Mouse (Mus musculus) layer of hippocampus, adult 2 months (tissue): ENCODE measurements at regions not wholly inside any gene's neighbourhood (a gene's known extent, or its start where the extent isn't known, plus 50 kb on each side); places are given as distances from the start of the nearest gene placed in this dataset.
A peak's percentile ranks its signal among the peaks of the same experiment; 100 is the strongest.
"Not testable (repeated sequence)": the region's sequence is repeated elsewhere in the genome, so short reads cannot be mapped to it uniquely, and the experiment has no call there.

Experiments used
- DNase-seq, 2 experiments: peaks; one replicate each; pipeline ENCODE4 v3.0.0; 2022; ENCODE audit warnings: low spot score in 2 of 2
- H3K27ac ChIP-seq: fragments of 200-600 bp; 2 replicates; pipeline ENCODE4 v1.8.1; 2022
- H3K4me3 ChIP-seq: fragments of 200-600 bp; 2 replicates; pipeline ENCODE4 v1.8.1; 2022; ENCODE audit warnings: mild to moderate bottlenecking
- CTCF ChIP-seq: fragments of 200-600 bp; conservative IDR thresholded peaks from 2 replicates; pipeline ENCODE4 v1.8.1; 2022; ENCODE audit warnings: antibody characterized with exemption, mild to moderate bottlenecking, moderate library complexity

- no peak for DNase-seq
- TF ChIP-seq CTCF, result no peak
- Histone ChIP-seq H3K4me3 (no peak overlapping the region), H3K27ac (no peak overlapping the region)
These were observed 201.8 kb upstream of the Rarb start for GRCm38 (mm10) chr14:17020603-17021356.

- no peak for DNase-seq
- no peak overlapping the region for H3K27ac ChIP-seq
- TF ChIP-seq CTCF, result no peak
- no peak overlapping the region for H3K4me3 ChIP-seq
These were observed 194.0 kb upstream of the Rarb start for GRCm38 (mm10) chr14:17012931-17013330.

- no peak for TF ChIP-seq CTCF
- Histone ChIP-seq H3K4me3 (no peak overlapping the region), H3K27ac (no peak overlapping the region)
- DNase-seq, result no peak
These were observed 193.2 kb upstream of the Rarb start for GRCm38 (mm10) chr14:17012200-17012599.

- Histone ChIP-seq H3K4me3 (no peak overlapping the region), H3K27ac (no peak overlapping the region)
- no peak for TF ChIP-seq CTCF
- DNase-seq, result peak in 1 of 2 experiments; percentile 1
These were observed 186.4 kb upstream of the Rarb start for GRCm38 (mm10) chr14:17005194-17006018.

GRCm38 (mm10) chr14:17004714-17005113 is 185.8 kb upstream of the Rarb start:
- TF ChIP-seq CTCF, result no peak
- DNase-seq, result no peak
- no peak overlapping the region for H3K4me3 ChIP-seq

GRCm38 (mm10) chr14:16996716-16997115 is 177.8 kb upstream of the Rarb start:
- Histone ChIP-seq H3K4me3 (no peak overlapping the region), H3K27ac (no peak overlapping the region)
- no peak for TF ChIP-seq CTCF
- DNase-seq, result no peak

More at GRCm38 (mm10) chr14:17004714-17005113, 185.8 kb upstream of the Rarb start:
- no peak overlapping the region for H3K27ac ChIP-seq

- H3K27ac ChIP-seq, H3K4me3 ChIP-seq, DNase-seq: not testable (repeated sequence)
These were observed 152.0 kb upstream of the Rarb start for GRCm38 (mm10) chr14:16970911-16971310.

- no peak overlapping the region for H3K27ac ChIP-seq
- H3K4me3 ChIP-seq, result no peak overlapping the region
- no peak for DNase-seq
- TF ChIP-seq CTCF, result no peak
These were observed 145.9 kb upstream of the Rarb start for GRCm38 (mm10) chr14:16964717-16965391.

GRCm38 (mm10) chr14:16962216-16962826 is 143.4 kb upstream of the Rarb start:
- no peak for TF ChIP-seq CTCF
- no peak for DNase-seq
- H3K27ac ChIP-seq, result no peak overlapping the region
- no peak overlapping the region for H3K4me3 ChIP-seq

GRCm38 (mm10) chr14:16957802-16958201 is 138.8 kb upstream of the Rarb start:
- no peak overlapping the region for H3K4me3 ChIP-seq
- no peak for TF ChIP-seq CTCF
- H3K27ac ChIP-seq, result no peak overlapping the region
- no peak for DNase-seq

GRCm38 (mm10) chr14:16954511-16955443 is 135.8 kb upstream of the Rarb start:
- Histone ChIP-seq H3K27ac (no peak overlapping the region), H3K4me3 (no peak overlapping the region)
- no peak for TF ChIP-seq CTCF
- no peak for DNase-seq

GRCm38 (mm10) chr14:16948736-16949135 is 129.8 kb upstream of the Rarb start:
- Histone ChIP-seq H3K4me3 (no peak overlapping the region), H3K27ac (no peak overlapping the region)
- TF ChIP-seq CTCF, result no peak
- DNase-seq, result no peak
